Mouse (Mus musculus) cerebellum, adult 11 months (tissue): ENCODE measurements around the gene 1500015O10Rik.

ENCODE experiments used
- DNase-seq: peaks from one replicate; pipeline ENCODE4 v3.0.0; 2022

The 1500015O10Rik gene

DNA sequence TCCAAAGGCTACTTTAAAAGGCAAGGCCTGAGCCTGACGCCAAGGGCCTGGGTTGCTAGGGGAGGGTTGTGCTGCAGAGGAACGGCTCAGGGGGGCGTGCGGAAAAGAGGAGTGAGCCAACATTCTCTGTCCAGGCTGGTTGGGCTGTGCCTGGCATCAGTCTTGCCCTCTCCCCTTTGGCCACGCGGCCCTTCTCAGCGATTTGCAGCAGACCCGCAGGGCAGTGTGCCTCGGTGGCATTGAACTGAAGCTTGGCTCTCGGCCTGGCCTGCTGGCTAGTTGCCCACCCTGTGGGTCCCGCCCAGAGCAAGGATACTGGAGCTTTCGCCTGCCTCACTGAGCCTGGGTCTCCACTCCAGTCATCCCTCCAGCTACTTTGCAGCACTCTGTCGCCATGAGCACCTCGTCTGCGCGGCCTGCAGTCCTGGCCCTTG lies at the start of gene 1500015O10Rik:
Gene 1500015O10Rik (plus strand): TSS at position 112 of the 434 bp plus-strand sequence.
- DNase-seq = peak; percentile 25

DNA sequence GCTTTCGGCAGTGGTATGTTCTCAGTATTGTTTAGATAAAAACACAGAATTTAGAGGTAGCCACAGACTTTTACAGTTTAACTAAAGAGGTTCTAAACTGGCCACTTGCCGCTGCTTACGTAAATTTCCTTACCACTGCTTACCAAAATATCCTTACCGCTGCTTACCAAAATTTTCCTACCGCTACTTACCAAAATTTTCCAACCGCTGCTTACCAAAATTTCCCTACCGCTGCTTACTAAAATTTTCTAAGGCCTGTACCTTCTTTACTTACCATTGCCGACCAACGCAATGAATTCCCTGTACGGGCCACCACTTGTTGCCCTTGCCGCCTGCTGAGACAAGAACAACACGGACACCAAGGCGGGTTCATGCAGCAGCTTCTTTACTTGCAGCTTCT lies 40.4 kb upstream of the 1500015O10Rik start:
- no peak for DNase-seq

DNA sequence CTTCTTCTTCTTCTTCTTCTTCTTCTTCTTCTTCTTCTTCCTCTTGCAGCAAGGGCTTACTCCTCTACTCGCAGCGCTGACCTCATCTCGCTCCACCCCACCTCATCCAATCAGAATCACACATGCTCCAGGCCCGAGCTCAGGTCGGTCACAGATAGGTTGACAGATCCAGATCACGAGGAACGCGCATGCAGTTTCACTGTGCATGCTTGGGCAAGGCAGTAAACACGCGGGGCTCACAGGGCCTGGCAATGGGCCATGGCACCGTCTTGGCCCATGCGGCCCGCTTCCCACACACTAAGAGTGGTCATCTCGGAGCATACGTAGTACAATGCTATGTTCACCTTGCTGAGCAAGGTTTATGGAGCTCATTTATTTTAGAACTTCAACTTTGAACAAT lies 39.9 kb upstream of the 1500015O10Rik start:
- DNase-seq = no peak

DNA sequence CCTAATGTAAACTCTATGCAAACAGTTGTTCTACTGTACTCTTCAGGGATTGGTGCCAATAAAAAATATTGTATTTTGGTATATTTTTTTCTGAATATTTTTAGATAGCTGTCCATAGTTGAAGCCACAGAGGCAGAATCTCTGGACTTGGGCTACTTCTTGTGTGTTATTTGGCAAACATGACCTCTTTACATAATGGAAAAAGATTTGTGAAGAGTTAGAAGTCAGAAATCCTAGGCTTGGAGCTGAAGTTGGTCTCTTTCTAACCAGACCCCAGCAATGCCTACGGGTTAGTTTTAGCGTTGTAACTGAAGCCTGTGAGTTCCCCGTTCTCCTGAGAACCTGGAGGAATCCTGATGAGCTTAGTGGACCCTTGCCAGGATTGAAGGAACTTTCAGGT lies 36.3 kb upstream of the 1500015O10Rik start:
- DNase-seq = no peak

DNA sequence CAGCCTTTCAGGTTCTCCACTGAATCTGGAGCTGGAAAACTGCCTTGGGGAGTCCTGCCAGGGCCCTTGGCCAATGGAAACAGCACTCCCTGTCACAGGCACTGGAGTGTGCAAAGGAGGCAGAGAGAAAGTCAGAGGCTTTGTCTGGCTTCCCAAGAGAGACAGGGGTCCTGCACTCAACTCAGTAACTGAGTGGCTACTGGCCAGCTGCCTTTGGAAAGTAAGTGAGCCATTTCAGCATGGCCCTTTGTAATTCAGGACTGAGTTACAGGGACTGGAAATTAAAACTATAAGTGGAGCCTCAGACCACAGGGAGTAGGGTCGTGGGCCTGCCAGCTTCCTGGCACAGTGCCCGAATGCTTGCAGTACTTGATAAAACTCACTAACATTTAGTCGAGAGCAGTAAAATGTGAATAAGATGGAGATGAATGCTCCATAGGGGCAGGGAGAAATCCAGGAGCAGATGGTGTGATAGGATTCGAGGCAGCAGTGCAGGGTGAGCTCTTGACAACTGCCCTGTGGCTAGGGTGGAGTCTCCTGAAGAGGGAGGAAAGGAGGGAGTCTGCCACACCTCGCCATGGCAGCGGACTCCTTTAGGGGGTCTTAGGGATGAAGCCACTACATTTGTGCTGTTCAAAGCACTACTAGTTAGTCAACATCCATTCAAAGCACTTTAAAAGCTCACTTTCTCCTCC lies 35.4 kb upstream of the 1500015O10Rik start:
- peak; percentile 72 for DNase-seq

DNA sequence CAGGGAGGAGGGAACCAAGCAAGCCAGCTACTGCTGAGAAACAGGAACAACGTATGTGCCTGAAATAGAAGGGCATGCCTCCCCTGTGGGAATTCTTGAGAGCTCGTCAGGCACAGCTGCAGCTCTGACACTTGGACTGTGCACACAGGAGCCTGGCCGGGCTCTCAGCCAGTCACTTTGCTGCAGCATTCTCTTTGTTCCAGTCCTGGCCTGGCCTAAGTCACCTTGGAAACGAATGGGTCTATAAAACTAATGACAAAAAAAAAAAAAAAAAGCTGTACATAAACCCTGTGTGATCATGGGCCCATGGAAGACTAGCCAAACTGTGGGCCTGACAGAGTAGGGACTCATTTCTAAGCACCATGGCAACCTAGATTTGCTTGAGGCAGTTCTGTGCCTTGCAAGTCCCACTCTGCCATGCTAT lies 31.8 kb upstream of the 1500015O10Rik start:
- no peak for DNase-seq

DNA sequence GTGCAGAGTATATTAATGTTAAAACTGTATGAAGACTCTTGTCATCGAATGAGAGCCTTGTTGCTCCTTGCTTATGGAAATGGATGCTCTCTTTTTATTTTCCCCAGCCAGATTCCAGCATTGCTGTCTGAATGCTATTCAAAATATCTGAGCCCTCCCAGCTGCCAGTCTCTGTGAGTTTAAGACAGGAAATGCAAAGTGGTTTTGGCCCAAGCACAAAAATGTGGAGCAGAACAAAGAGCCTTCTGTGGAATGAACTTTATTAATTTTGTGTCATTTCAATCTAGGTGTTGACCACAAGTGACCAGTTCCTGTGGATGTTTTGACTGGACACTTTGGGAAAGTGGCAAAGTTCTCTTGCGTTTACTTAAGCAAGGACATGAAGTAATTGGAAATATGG lies 15.6 kb upstream of the 1500015O10Rik start:
- DNase-seq = no peak

DNA sequence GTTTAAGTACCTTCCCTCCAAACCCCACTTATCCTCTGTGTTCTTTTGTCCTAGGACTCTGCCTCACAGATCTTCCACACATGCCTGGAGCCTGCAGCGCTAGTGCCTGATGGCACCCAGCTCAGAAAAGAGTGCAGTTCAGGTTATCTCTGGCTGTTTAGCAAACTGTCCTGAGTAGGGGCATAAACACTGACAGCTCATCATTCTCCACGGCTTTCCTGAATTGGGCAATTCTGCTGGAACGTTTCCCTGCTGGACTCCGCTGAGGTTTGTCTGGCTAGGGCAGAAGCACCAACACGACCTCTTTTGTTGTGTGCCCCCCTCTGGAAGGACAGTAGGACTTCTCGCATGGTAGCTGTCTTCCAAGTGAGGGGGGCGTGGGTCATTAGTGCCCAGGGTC lies 12.4 kb upstream of the 1500015O10Rik start:
- DNase-seq = no peak

DNA sequence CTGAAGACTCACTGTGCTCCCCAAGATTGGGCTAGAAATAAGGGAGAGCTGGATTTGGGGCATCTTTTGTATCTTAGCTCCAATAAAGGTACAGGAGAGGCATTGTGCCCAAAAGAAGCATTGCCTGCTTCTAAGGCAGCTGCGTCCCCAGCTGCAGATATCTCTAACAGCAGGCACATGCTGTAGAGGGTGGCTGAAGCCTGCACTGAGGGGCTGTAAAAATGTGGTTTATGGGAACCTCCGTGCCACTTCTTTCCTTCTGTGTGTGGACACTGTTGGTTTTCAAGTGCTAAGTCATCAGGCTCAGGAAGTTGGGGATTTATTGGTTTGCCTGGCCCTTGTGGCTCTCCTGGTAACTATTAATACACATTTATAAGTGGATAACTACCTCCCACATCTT lies 11.6 kb upstream of the 1500015O10Rik start:
- DNase-seq = no peak

DNA sequence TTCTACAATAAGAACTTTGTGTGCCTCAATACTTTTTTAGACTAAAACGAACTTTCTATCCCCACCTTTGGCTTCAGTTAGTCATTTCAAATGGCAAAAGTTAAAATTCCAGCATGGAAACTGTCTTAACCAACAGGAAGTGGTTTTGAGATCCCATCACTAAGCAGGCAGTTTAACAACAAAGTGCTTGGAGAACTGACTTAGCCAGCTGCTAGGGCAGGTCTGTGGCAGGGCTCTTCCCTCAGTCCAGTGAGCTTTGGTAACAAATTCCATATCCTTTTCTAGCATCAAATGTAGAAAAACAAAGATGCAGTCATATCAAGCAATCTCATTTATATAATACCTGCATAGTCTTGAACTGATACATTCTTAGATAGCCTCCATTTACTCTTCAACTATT lies 7.9 kb upstream of the 1500015O10Rik start:
- DNase-seq = no peak

DNA sequence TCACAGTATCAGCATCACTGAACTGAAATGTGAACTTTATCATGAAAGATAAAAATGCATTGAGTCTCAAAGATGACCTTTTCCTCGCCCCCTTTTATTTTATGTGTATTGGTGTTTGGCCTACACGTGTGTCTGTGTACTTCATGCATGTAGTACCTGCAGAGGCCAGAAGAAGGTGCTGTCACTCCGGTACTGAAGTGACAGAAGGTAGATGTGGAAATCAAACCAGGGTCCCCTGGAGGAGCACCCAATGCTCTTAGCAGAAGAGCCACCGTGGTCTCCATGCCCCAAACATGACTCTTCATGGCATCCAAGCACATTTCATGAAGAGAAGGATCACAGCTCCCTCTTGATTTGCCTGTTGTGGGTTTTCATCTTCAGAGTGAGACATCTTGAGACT lies 1.7 kb downstream of the 1500015O10Rik start:
- no peak for DNase-seq

DNA sequence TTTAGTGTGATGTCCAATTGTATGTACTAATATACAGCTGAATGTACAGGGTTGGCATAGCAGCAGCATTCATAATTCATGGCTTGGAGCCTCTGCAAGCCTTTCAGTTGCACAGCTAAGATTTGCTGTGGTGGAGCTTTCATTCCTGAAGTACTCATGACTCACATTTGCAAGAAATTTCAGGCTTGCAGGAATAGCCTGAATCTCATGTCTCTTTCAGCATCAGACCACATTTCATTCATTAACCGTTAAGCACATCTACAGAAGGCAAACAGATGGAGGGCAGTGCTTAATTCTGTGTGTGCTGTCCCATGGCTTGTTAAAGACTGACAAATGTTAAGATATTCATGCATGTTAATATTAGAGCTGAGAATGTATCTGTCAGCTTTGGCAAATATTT lies 2.3 kb downstream of the 1500015O10Rik start:
- DNase-seq = no peak

DNA sequence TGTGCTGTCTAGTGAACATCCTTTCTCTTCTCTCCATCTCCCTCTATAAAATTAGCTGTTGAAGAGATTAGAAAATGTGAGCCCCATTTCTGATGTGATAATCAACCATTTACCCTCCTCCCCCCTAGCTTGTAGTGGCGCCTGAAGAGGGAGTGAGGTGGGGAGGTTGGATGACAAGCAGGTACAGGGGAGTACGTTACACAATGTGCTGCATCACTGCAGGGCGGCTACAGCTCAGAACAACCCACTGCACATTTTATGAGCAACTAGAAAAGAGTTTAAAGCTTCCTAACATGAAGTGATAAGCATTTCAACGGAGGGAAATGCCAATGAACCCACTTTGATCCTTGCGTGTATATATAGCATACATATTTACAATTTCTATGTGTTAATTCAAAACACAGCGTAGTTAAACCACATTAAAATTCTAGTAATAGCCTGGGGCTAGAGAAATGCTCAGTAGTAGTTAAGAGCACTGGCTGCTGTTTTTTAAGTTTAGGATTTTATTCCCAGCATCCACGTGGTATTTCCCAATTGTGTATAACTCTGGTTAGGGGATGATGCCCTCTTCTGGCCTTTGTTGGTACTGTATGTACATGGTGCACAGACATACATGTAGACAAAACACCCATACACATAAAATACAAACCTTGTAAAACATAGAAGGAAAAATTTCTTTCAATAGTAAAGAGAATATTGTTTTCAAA lies 7.6 kb downstream of the 1500015O10Rik start:
- no peak for DNase-seq

DNA sequence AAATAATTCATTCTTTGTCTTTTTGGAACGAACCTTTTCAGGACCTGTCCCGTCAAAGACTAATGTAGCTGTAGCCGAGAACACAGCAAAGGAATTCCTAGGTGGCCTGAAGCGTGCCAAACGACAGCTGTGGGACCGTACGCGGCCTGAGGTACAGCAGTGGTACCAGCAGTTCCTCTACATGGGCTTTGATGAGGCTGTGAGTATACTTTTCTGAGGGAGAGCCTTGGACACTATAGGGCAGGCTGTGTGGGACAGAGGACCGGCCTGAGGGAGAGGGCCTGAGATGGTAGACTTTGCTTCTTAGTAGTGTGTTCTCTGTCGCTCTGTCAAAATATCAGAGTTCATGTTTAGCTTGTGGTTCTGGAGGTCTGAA lies 8.1 kb downstream of the 1500015O10Rik start:
- no peak for DNase-seq

DNA sequence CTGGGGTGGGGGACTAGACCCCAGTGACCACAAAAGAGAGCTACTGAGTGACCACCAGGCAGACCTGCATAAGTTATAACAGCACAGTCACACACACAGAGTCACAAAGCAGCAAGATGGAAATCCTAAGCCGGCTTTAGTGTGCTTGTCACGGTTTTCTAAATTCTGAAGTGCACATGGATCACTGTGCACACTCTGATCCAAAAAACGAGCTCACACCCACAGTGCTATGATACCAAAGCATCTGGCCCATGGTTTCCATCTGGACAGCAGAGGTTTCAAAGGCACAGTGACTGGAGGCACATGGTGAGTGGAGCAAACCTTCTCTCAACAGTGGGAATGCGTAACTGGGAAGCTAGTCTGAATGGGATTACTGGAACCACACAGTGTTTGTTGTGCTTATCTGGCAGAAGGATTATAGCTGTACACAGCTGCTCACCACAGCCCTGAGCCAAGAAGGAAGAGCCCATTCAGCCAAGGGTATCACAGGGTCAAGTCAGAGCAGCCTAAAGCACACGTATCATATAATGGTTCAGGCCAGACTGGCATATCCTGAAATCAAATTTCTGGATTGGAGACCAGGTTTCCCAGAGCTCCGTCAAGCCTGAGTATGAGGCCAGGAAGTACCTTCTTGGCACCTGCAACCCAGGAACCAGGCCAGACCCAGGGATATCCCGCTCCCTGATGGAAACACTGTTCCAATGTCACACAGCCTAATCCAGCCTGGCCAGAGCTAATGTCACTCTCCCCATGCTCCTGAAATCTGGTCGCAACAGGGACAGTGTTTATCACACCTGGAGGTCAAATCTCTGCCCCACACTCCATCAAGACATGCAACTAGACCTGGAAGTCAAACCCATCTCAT lies 24.3 kb downstream of the 1500015O10Rik start:
- DNase-seq = peak; percentile 8

DNA sequence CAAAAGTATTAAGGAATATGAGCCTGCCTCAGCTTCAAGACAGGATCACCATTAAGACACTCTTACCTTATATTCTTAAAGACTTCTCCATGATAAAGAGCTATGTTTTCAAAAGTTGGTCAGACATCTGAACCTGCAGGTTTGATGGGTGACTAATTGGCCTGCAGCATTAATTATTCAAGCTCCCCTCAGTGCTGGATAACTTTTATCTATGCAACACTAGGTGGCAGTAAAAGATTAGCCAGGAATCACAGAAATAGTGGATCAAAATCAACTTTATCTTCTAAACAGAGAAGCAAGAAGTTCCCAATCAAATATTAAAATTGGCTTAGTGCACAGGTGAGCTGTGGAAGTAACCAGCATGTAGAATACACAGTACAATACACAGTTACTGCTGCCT lies 29.7 kb downstream of the 1500015O10Rik start:
- no peak for DNase-seq

DNA sequence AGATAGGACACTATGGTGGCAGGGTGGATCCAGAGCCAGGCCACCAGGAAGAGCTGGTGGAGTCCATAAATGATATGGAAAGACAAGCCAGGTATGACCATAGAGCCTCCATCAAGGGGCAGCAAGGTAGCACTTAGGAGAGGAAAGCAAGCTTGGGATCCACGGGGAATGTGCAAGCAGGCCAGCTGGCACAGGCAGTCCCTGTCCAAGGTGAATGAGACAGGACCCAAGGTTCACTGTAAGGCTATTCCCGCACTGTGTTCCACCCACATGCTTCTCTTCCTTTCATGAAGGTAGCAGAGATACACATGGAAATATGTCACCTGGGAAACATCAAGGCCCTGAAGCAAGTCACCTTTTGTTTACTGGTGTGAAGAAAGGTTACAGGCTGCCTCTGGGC lies 34.1 kb downstream of the 1500015O10Rik start:
- no peak for DNase-seq

DNA sequence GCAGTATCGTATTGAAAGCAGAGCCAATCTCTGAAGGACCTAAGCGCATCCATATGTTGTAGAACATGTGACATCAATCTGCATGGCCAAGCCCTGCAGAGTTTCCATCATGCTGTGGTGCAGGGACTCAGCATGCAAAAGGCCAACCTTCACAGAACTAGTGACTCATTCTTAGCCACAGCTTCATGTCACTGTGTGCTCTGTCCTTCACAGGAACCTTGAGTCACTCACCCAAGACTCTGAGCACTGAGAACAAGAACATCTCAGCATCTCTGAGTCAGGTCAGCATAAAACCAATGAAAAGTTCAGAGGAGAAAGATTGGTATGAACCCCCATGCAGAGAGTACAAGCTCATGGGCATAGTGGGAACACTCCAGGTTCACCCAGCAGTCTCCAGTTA lies 35.9 kb downstream of the 1500015O10Rik start:
- DNase-seq = no peak

DNA sequence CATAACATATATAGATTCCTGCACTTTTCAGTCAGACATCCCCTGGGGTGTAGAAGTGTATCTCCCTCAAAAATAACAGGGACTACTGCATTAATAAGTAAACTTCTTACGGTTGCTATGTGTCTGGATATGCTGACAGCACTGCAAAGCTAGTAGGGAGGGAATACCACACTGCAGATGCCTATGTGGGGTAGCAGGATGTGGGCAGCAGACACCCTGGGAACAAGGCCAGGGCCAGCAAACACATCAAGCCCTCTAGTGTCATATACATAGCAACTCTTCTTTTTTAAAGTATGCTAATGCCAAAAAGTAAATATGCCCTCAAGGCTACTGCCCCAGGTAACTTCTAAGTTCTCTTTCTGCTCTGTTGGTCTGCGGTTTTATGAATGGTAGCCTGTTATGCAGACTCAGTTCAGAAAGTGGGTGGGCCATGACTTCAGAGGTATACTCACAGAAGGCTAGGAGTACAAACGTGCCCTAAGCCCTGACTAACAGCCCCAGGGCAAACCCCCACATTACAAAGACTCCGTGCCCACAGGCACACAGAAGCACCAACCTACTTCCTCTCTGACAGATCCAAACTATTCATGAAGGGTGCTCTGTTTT lies 38.1 kb downstream of the 1500015O10Rik start:
- DNase-seq = no peak

DNA sequence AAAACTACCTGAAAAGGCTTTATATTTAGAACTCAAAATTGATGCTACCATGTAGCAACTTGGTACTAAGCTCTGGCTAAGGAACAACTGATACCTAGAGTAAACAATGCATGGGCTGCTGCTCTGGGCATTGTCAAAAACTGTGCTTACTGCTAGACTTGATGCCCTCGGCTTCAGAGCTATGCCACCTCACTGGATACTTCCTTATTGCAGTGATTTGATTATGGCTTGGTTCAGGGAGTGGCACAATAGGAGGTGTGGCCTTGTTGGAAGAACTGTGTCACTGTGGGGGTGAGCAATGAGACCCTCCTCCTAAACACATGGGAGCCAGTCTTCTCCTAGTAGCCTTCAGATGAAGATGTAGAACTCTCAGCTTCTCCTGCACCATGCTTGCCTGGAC lies 38.9 kb downstream of the 1500015O10Rik start:
- no peak for DNase-seq

DNA sequence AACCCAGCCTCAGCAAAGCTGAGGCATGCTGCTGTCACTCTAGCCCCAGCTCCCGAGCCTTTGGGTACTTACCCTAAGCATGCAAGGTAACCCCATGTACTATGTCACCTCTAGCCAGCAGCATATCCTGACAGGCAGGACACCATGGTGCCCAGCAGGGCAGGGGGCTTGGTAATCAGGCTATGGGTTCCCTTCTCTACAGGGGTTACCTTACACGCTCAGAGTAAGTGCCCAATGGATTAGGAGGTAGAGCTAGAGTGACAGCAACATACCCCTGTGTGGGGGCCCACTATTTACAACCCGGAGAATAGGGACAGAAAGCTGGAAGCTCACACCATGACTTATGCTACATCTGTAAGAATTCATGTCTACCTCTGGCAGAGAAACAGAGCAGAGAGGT lies 39.6 kb downstream of the 1500015O10Rik start:
- no peak for DNase-seq

DNA sequence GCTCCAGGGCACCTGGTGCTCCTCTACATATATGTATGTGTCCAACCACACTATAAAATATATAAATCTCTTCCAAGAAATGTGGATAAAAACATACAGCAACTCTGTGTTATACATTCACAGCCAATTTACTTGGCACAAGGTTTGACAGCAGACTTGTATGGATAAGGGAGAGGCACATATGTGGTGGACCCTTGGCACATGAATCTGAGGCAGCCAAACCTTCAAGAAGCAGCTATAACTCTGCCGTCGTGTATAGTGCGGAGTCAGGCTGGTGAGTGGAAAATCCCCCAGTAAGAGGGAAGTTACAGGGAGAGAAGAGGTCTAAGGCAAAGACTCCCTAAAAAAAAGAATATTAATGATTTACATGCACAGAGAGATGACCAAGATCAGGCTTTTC lies 42.3 kb downstream of the 1500015O10Rik start:
- DNase-seq = no peak

DNA sequence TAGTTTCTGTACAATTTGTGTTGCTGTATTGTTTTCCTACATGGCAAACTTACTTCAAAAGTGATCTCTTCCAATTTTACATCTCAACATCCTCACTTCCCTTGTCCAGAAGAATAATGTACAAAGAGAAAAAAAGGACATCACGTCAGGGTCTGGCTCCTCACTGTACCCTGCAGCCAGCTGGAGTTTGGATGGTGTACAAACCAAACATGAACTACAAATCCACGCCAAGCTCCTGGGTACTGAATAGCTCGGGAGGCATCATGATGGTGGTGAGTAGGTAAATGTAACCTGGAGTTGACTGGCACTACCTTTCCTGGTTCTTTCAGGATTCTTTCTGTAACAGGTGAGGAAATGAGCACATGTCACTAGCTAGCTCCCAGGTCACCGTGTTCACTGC lies 43.7 kb downstream of the 1500015O10Rik start:
- DNase-seq = no peak
